Mouse (Mus musculus) kidney, postnatal 4 days (tissue): ENCODE results near the gene Zfyve27.

Experiments used
- DNase-seq, 2 experiments: peaks; one replicate each; pipeline ENCODE4 v3.0.0; 2021; ENCODE audit warnings: mixed read lengths in 2 of 2

Zfyve27 gene

DNA sequence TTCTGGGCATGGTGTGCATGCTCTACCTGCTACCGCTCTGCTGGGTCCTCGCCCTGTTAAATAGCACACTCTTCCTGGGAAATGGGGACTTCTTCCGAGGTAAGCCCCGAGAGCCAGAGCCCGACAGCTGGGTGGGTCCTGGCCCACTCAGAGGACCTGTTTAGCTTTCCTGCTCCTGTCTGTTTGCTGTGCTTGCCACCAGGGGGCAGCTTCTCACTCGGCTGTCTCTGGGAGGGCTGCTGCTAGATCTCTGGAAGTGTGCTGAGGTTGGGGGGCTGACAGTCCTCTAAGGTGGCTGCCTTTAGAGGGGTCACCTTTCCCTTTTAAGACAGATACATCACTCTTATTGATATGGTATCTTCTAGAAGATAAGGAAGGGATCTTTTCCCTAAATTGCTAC is 18.9 kb downstream of the Zfyve27 start:
- DNase-seq, result no peak

DNA sequence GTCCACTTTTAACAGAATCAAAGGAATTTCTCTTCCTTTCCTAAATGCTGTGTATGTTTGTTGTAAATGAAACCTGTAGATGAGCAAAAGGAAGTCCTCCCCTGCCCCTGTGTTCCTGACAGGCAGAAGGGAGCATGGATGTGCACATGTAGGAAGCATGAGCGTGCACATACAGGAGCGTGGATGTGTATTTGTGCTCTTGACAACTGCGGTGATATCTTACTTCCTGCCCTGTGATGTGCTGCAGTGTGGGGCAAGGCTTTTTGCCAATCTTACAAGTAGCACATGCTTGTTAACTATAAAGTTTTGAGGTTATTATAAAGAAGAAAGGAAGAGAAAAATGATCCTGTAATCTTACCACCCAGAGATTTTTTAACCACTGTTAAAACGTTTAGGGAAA is 26.0 kb downstream of the Zfyve27 start:
- no peak for DNase-seq

DNA sequence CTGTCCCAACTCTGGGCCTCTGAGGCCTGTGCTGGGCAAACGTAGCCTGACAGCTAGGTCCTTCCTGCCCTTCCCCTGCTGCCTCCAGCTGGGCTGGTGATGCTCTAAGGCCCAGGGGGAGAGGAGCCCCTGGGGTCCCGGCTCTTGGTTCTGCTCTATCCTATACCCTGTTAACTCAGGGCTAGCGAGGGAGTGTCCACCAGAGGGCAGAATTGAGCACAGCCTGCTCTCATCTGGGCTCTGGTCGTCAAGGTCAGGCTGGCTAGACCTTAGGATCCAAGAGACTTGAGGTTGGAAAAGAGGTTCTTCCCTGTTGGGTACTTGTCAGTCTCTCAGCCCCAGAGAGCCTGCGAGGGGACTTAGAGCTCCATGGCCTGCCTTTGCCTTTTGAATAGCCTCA is 26.7 kb downstream of the Zfyve27 start:
- peak; percentile 78 to 79 for DNase-seq

GRCm38 (mm10) chr19:42193311-42193710 is 29.6 kb downstream of the Zfyve27 start:
- DNase-seq, result peak in 1 of 2 experiments; percentile 21

GRCm38 (mm10) chr19:42196378-42196777 is 32.6 kb downstream of the Zfyve27 start:
- peak in 1 of 2 experiments; percentile 45 for DNase-seq

- DNase-seq, result peak in 1 of 2 experiments; percentile 7
Observed at GRCm38 (mm10) chr19:42197066-42197465, 33.3 kb downstream of the Zfyve27 start.

- peak; percentile 27 to 28 for DNase-seq
Observed at GRCm38 (mm10) chr19:42198026-42198425, 34.3 kb downstream of the Zfyve27 start.

GRCm38 (mm10) chr19:42201696-42202381 is 38.1 kb downstream of the Zfyve27 start, which contains the start of gene Sfrp5:
Gene Sfrp5, minus strand, starts transcription at chr19:42202252.
- peak in 1 of 2 experiments; percentile 36 for DNase-seq

- DNase-seq, result no peak
Observed at GRCm38 (mm10) chr19:42202467-42202866, 38.7 kb downstream of the Zfyve27 start.

- no peak for DNase-seq
Observed at GRCm38 (mm10) chr19:42204306-42204705, 40.6 kb downstream of the Zfyve27 start.

DNA sequence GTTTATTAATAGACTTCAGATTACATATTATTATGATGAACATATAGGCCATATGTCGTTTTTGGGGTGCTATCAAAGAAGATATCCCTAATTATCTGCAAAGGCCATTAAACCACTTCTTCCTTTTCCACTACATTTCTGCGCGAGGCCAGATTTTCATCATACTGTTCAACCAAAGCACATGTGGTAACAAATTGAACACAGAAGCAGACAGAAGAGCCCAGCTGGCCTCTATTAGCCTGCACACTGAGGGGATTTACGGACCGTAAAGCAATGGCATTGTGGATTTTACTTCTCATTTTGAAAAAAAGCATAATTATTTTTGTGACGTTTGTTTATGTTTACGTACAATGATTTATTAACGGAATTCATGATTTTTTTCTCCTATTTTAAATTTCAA is 41.5 kb downstream of the Zfyve27 start:
- no peak for DNase-seq

DNA sequence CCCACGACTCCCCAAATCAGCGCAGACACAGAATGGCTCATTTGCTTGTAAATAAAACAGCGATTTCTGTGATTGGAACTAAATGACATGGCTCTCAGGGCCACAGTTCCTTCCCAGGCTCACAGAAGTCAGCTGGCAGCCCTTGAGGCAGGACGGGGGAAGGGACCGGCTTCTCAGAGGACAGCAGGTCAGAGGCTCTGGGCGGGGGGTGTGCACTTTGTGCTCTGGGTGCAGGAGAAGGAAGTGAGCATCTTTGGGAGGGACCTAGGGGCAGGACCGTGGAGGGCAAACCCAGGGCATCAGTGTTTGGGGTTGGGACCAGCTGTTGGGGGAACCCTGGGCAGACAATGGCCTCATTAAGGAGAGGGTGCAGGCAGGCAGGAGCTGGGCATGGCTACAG is 45.7 kb downstream of the Zfyve27 start:
- DNase-seq, result no peak

GRCm38 (mm10) chr19:42209976-42210375 is 46.2 kb downstream of the Zfyve27 start:
- DNase-seq, result no peak

GRCm38 (mm10) chr19:42211936-42212335 is 48.2 kb downstream of the Zfyve27 start:
- DNase-seq, result no peak

DNA sequence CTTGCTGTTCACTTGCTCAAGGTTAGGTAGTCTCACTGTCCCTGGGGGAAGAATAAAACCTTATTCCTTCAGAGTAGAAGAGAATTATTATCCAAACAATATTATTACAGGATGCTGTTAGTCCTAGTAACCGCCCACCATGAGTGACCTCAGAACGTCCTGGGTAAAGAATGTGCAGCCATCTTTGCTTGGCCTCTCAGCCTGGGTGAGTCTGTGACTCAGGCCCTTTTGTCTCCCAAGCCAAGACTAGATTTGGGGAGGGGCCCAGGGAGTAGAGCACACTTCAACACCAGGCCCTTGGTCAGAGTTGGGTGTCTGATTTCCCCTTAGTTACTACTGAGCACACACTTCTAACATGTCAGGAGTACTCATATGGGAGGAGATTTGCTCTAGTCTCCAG is 50.9 kb downstream of the Zfyve27 start:
- no peak for DNase-seq

DNA sequence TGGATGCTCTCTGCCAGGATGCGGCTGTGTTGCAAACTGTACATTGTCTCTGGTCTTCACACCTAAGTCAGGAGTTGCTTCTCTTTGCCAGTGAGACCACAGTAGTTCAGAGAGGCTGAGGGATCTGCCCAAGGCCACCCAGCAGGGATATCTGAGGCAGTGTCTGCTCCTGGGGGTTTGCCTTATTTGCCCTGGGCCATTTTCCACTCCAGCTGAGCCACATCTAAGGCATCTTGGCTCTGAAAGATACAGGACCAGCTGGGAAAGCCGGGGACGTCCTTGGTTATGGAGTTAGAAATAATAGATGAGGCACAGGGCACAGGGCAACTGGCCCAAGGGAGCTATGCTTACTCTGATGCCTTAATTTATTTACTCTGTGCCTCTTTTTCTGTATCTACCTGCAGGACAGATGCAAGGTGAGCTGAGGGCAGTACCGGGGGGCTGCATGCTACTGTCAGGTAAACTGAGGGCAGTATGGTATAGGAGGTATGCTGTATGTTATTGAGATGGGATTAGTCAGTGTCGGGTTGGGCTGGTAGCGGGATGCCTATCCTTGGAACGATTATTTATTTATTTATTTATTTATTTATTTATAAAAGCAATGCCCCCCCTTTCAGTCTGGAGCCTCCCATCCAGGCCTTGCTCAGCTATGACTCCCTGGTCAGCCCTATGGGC is 53.1 kb downstream of the Zfyve27 start:
- no peak for DNase-seq

- DNase-seq, result peak; percentile 17 to 32
Observed at GRCm38 (mm10) chr19:42217374-42217763, 53.6 kb downstream of the Zfyve27 start.

- DNase-seq, result no peak
Observed at GRCm38 (mm10) chr19:42226451-42226850, 62.7 kb downstream of the Zfyve27 start.

DNA sequence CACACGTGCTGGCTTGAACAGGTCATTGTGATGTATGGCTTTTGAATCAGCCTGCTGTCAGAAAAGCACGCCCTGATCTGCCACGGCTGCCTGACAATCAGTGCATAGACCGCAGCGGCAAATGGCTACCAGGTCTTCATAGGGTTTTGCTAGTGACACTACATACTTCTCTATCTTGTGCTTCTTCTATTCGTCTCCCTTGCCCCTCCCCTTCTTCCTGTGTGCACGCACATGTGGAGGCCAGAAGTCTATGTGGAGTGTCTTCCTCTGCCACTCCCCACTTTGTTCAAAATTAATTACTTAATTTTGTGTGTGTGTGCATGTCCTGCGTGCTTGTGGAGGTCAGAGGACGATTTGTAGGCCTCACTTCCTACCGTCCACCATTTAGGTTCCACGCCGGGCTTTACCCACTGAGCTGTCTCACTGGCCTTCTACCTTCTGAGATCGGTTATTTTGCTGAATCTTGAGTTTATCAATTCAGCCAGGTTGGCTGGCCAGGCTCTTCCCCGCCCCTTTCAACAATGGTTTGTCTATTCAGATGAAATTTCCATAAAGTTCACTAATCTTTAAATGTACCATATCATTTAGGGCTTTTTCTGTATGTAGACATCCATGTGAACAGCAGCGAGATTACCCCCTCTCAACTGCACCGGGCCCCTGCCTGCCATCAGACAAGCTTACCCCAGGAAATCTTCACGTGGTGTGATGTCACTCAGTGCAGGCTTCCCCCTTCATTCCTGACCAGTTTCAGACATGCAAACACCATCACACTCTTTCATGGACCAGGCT is 65.9 kb downstream of the Zfyve27 start:
- DNase-seq, result no peak

GRCm38 (mm10) chr19:42230288-42230568 is 66.5 kb downstream of the Zfyve27 start:
- no peak for DNase-seq

GRCm38 (mm10) chr19:42230986-42231385 is 67.2 kb downstream of the Zfyve27 start:
- no peak for DNase-seq

DNA sequence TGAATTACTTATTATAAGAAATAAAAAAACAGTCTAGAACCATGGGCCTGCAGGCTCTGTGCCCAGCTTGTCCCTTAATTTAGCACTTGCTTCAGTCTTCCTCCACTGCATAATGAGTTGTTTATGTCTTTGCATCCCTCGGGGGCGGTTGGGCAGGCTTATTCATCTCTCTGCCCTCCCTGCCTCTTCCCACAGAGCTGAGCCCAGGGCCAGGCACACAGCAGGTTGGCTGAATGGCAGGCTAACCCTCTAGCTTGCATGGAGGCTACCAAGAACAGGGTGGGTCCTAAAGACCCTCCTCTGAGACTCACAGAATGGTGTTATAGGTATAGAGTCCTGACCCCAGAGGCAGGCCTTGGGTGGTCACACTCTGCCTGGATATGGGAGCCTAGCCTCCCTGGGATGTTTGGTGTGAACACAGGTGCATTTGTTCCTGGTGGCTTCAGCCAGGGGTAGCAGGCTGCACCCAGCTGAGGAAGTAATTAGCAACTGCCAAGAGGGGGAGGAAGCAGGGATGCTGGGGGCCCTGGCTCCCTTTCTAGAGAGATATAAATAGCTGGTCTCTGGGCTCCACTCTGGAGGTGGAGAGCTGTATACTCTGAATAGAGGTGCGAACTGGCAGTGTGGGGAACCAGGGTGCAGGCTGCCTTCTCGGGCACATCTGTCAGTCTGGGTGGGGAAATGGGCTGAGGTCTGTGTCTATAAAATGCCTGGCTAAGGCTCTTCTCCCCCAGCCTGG is 74.0 kb downstream of the Zfyve27 start:
- DNase-seq, result no peak

- DNase-seq, result no peak
Observed at GRCm38 (mm10) chr19:42238341-42238715, 74.6 kb downstream of the Zfyve27 start.
